Mouse (Mus musculus): ENCODE measurements around the gene Igfbp3. TPM values are rescaled to one million over a fixed set of nuclear protein-coding genes. Genes with fewer than 3 reads are reported as not detected.

Igfbp3 gene
- total RNA-seq, 2 experiments from 2014 or later, result 12.0 to 13.4 TPM

DNA sequence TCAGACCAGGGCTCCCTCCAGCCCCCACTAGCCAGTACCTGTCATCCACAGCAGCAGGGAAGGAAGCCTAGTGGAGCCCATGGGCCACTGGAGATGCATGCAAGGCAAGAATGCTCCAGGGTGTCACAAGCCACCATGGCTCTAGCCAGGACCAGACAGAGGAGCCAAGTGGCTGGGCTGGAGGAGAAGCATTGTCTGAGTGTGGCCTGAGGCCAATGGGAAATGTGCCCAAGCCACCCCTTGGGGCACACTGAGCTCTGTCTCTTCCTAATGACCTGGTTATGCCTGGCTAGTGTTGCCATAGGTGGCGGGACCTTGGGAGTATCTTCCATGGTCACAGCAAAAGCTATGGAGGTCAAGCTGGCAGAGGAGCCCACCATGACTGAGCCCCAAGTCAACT lies 44.1 kb downstream of the Igfbp3 start:
- no peak for DNase-seq (ENCODE audit: low spot score)

DNA sequence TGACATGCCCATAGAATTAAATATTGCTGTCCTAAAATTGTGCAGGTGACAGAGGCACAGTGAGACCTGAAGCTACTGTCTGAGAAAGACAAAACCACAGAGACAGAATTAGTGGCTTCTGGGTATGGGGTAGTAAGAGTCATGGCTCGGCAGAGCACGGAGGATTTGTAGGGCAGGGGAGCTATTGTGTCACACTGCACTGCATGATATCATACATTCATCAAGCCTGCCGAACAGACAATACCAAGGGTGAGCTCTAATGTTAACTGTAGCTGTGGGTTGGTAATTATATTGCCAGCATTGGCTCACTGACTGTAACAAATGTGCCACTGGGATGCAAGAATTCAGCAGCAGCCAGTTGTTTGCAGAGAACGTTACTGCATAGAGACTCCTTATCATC lies 49.3 kb downstream of the Igfbp3 start:
- DNase-seq (ENCODE audit: low spot score), result no peak

DNA sequence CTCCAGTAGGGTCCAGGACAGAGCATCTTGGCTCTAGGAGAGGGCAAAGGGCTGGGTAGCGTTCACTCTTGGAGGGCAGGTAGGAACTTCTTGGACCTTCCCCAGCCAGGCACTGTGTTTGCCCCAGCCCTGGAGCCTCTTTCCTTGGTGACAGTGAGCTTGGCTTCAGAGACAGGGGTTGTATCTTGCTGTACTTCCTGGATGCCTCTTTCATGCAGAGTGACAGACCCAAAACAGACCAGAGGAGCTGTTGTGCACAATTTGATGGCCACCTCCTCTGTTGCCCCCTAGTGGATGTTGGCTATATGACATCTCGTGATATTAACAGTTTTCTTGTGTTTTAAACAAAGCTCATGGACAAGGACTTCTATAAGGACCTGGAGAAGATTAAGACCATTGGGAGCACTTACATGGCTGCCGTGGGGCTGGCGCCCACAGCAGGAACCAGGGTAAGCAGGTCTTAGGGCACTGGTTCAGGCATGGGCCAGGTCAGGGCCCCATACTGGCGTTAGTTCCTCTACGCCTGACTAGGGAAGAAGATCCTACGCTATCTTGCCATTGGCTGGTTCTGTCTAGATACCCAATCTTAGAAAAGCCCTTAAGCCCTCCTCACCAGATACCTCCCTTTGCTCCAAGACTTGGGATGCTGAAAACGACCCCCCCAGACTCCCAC lies 52.1 kb downstream of the Igfbp3 start:
- peak; percentile 14 for DNase-seq (ENCODE audit: low spot score)

DNA sequence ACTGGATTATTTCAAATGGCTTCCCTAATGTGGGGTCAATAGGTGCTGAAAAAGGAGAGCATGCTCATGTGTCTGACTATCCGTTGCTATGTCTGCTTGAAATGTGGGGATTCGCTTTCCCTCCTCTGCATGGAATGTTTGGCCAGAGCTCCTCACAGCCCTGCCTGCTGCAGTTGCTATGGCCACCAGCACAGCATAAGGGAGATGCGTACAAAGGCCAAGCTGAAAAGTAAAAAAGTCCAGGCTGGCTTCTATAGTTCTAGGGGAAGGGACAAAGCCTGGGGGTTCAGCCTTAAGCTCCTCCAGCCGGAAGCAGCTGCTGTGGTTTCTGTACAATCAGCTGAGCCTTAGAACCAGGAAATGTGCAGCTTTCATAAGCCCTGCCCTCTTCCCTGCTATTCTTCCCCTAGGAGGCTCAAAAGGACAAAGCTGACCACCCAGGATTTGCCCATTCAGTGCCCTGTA lies 53.1 kb downstream of the Igfbp3 start:
- no peak for DNase-seq (ENCODE audit: low spot score)

DNA sequence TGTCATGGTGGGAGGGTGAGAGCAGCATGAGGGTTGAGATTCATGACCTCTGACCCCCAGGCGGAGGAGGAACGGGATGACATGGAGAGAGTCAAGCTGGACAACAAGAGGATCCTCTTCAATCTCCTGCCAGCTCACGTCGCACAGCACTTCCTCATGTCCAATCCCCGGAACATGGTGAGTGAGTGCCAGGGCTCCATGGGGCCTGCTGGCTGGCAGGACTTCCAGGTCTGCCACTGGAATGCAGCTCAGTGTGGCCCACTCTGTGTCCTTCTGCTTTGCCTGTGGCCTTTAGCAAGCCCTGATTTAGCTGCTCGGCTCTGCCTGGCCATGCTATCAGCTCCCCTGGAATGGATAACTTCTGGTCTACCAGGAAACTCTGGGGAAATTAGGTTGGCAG lies 53.6 kb downstream of the Igfbp3 start:
- no peak for DNase-seq (ENCODE audit: low spot score)

DNA sequence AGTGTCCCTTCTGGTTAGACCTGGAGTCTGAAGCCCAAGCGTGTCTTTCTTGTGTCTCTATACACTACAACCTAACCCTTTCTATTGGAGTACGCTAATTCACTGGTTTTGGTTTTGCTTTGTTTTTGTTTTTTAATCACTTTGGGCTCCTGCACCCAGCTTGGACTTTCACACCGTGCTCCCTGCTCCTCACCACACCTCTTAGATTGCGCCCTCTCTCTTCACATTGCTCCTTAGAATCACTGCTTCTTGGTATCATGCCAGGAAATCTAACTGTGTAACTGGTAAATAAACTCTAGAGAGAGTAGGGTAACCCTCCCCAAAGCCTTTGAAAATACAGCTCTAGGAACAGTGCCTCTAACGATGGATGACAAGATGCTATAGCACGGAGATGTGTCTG lies 55.5 kb downstream of the Igfbp3 start:
- no peak for DNase-seq (ENCODE audit: low spot score)

DNA sequence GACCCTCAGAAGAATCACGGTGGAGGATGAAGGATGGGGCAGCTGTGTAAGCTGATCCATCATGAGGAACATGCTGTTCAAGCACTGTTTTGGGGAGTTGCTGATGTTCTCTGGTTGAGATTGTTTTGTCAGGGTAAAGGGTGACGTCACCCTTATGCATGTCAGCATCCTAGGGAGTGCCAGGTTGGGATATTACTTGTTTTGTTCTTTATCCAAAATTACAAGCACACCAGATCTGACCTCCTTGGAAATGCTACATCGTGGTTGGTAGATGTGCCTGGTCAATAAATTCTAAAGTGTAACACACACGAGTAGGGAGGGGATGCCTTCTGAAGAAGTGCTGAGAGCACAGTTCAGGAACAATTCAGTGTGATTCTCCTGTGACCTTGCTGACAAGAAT lies 57.3 kb downstream of the Igfbp3 start:
- DNase-seq (ENCODE audit: low spot score), result peak; percentile 5

Other genes with a start within 250 kb of the Igfbp3 start
- under 1 TPM; 0.48 to 0.59 TPM for gene Adcy1, start 150.4 kb downstream of the Igfbp3 start, total RNA-seq (2021)
- not detected for gene Gm11985, start 25.4 kb downstream of the Igfbp3 start, total RNA-seq (2021)
- not detected for gene Igfbp1, start 16.1 kb downstream of the Igfbp3 start, total RNA-seq (2021)